Mouse (Mus musculus) gastrocnemius, postnatal 10 days (tissue): ENCODE measurements around the gene Tnni1. TPM values are rescaled to one million over a fixed set of nuclear protein-coding genes. Genes with fewer than 3 reads are reported as not detected.

Source experiments
- DNase-seq: peaks from one replicate; pipeline ENCODE4 v3.0.0; 2021; ENCODE audit warnings: mixed read lengths
- total RNA-seq, 2 experiments: library from RNA; stranded (reverse); gene quantifications; 2 replicates each; pipeline ENCODE4 v1.2.3; 2021

The Tnni1 gene
- total RNA-seq, 2 experiments from 2014 or later, result 162 to 214 TPM

GRCm38 (mm10) chr1:135767324-135767890, 11.8 kb upstream of the Tnni1 start:
- no peak for DNase-seq

- DNase-seq, result no peak
Measured at GRCm38 (mm10) chr1:135768400-135768799, 10.8 kb upstream of the Tnni1 start.

- DNase-seq, result no peak
Measured at GRCm38 (mm10) chr1:135770237-135770636, 9.0 kb upstream of the Tnni1 start.

- peak; percentile 43 for DNase-seq
Measured at GRCm38 (mm10) chr1:135770896-135771572, 8.2 kb upstream of the Tnni1 start.

DNA sequence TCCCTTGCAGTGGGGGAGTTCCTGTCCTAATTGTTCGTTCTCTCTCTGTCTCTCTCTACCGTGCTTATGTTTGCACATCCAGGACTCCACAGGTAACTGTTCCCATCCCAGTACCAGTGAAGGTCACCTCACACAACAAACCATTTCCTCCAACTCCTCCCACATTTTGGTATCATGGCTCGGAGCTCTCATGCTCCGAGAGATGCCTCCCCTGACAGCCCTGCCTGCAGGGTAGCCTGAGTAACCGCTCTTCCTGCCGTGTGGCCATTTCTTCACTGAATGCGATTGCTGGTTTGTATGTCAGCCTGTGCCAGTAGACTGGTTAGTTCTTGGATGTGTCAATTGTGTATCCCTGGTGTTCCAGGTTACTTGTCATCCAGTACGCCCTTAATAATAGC, 7.7 kb upstream of the Tnni1 start:
- DNase-seq, result no peak

DNA sequence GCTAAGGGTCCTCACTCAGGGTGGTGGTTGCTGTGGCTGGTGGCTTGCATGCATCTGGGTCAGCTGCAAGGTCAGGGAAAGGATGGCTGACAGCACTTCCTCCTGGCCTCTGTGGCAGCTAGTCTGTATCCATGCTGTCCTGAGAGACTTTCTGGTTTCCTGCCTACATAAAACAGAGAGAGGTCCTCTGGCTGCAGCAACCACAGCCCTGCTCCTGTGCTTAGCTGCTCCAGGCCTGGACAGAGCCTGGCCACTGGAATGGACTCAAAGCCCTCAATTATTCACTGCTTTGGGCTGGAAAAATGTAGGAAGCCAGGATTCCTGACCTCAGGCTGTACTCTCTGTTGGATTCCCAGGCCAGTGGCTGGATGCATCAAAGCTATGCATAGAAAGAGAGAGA, 2.6 kb upstream of the Tnni1 start:
- DNase-seq, result no peak

GRCm38 (mm10) chr1:135777046-135777445, 2.2 kb upstream of the Tnni1 start:
- no peak for DNase-seq

- DNase-seq, result no peak
Measured at GRCm38 (mm10) chr1:135780649-135781048, 1.4 kb downstream of the Tnni1 start.

- DNase-seq, result peak; percentile 84
Measured at GRCm38 (mm10) chr1:135781220-135781619, 2.0 kb downstream of the Tnni1 start.

DNA sequence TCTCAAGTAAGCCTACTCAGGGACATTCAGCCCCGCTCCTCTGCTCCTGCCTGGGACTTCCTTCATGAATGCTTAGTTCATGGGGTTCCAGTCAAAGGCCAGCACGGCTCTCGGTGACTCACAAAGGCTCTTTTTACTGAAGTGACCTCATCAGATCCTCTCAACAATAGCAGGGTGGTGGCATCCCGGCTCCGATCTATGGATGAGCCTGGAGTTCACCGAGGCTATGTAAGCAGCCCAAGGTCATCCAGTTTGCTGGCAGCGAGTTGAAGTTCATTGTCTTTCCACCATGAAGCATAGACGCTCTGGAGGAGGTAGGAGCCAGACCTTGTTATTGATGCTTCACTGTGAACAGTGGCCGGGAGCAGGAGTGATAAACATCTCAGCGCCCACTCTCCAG, 3.6 kb downstream of the Tnni1 start:
- DNase-seq, result no peak

DNA sequence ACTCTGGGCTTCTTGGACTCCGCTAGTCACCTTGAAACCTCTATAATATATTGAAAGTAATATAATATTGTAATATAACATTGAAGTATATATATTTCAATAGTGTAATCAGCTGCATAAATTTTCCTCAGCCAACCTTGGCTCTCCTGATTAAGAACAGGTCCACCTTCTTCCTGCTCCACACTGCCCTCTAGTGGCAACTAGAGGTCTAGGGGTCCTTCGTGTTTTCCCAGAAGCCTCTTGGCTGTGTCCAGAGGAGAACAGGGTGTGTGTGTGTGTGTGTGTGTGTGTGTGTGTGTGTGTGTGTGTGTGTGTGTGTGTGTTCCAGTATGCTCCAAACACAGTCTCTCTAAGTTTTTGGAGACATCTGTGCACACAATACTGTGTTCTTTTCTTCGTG, 8.6 kb downstream of the Tnni1 start:
- peak; percentile 83 for DNase-seq

GRCm38 (mm10) chr1:135788708-135789107, 9.5 kb downstream of the Tnni1 start:
- DNase-seq, result no peak

DNA sequence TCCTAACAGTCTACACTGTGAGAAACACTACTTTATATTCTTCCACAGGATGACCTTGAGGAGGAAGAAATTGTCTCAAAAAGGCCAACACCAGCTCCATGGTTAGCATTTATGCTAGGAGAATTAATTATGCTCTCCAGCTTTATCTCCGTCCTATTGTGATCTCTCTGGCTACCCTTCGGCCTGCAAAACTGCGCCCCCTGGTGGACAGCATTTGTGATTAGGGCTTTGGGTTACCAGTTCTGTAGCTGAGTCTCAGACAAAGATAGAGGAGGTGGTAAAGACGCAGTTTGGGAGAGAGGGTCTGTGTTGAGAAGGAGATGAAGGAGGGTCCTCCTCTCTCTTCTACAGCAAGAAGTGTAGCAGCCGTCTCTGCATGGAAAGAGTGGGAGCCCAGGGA, 10.6 kb downstream of the Tnni1 start:
- DNase-seq, result peak; percentile 88

GRCm38 (mm10) chr1:135792143-135792939, 13.1 kb downstream of the Tnni1 start:
- DNase-seq, result no peak

GRCm38 (mm10) chr1:135793370-135794215, 14.4 kb downstream of the Tnni1 start:
- no peak for DNase-seq

GRCm38 (mm10) chr1:135794216-135795134, 15.2 kb downstream of the Tnni1 start:
- no peak for DNase-seq

DNA sequence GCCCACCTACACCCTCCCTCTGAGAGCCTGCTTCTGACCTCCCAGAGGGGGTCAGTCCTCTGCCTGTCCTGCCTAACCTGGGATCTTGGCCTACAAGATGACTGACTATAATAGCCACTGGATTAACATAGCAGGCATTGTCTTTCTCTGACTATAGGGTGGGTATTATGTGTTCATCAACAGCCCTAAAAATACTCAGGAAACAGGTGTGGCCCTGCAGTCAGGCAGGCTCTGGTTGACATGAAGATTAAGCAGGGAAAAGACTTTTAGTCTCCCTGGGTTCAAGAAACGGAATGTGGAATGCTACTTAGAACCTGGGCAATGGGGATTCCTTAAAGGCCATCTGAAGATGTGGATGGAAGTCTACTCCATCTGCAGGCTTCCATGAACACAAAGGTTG, 19.3 kb downstream of the Tnni1 start:
- no peak for DNase-seq

DNA sequence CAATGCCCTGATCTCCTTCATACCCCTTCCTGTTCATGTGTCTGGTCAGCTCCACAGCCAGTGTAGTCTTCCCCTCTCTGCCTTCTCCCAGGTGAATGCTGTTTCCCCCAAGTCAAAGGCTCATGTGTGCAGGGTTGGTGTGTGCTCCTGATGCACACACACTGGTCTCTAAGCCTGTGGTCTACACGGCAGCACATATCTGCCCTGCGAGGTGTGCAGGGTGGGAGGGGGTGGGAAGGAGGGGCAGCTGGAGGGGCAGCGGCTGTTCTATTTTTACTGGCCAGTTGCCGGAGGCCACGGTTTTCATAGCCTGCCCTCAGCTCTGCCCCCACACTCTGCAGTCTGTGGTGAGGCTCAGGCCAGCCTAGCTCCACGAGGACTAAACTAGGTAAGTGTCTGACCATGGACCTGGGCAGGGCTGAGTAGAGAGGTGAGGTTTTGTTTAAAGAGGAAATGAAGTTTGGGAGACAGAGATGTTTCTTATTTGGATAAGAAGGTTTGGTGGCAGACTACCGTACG, 19.9 kb downstream of the Tnni1 start:
- DNase-seq, result no peak

DNA sequence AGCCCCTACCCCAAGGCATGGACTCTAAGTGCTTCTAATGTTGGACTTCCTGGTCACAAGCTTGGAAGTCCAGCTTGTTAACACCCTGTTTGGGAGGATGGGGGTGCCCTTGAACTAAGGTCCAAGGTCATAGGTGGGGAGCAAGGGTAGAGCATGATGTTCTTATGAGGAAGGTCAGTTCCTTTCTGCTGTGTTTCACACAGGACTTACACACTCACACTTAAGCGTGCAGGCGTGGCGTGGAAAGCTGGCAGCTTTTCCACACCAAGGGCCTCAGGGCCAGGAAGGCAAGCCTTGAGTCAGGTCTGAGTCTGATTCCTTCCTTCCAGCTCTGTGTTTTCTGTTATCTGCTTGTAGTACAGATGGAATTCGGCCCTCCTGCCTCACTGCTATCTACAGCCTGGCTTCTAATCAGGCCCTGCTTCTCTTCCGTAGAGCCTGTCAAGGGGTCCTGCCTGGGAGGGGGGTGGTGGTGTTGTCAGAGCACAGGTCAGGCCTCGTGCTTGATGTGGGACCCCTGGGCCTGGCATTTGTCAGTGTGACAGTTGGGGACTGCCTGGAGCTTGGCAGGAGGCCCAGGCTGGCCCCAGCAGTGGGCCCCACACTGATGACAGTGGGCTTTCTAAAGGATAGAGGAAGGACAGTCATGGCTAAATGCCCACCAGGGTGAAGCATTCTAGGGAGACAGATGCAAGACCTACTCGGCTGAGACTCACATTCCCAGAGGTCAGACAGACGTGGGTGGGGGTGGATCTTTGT, 21.1 kb downstream of the Tnni1 start:
- DNase-seq, result no peak

DNA sequence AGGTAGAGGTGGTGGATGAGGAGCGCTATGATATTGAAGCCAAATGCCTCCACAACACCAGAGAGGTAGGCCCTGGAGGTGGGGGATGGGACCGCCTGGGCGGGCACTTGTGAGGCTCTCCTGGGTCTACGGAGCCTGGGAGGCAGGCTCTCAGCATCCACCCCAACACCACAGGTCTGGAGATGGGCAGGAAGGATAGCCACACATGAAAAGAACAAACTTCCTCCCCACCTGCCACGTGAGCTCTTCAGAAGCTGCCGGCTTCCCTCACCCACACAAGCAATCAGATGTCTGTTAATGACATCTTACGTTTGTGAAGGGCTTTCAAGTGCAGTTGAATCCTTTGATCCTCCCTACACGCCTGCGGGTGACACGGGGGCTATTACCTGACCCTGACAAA, 28.3 kb downstream of the Tnni1 start:
- no peak for DNase-seq
